Mouse (Mus musculus): Measurements from ENCODE around the gene Slc22a3. TPM values are rescaled to one million over a fixed set of nuclear protein-coding genes. Genes with fewer than 3 reads are reported as not detected.

The Slc22a3 gene
- total and polyA plus RNA-seq, 2 experiments from 2014 or later, result 2.1 to 2.9 TPM

DNA sequence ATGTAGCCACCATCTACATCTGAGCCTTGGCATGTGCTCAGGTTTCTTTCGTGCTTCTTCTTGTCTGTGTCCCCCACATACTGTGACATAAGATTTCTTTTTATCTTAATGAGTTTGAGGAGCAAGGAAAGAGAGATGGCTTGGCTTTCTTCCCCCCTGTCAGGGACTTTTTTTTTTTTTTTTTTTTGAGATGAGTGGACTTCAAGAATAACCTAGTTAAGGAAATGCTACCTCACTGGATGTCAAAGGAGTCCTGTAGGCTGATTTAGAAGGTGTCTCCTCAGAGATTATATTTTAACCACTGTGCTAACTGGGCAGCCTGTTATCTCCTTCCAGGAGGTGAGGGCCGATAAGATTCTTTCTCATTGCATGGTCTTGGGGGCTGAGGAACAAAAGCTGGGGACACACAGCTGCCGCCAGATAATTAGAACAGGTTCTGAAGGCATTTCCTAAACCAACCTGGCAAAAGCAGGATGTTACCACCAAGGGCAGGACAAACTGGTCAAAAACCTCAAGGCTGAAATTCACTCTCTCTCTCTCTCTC, 133.8 kb downstream of the Slc22a3 start:
- H3K4me3 ChIP-seq (ENCODE audit: low read length), result no peak overlapping the region
- no peak for ATAC-seq
- H3K4me1 ChIP-seq (ENCODE audit: insufficient read depth, low read length), result no peaks in the 10 kb centered on the region
- no peak overlapping the region for H3K27ac ChIP-seq
- 78% methylated on average over 3 of the region's 3 CpGs for WGBS
- no peak overlapping the region for H3K9ac ChIP-seq (replicated peaks; ENCODE audit: low read length)
- H3K9me3 ChIP-seq (ENCODE audit: low read length), result no peaks in the 10 kb centered on the region
- H3K36me3 ChIP-seq (ENCODE audit: insufficient read depth, low read length), result no peaks in the 10 kb centered on the region
- H3K27me3 ChIP-seq (ENCODE audit: insufficient read depth, low read length), result no peaks in the 10 kb centered on the region
- no peak for DNase-seq (ENCODE audit: low spot score)
- no peak for TF ChIP-seq CTCF (IDR thresholded peaks at IDR 0.05; ENCODE audit: low read depth)
- H3K4me2 ChIP-seq (ENCODE audit: low read depth, low read length), result no peak overlapping the region

DNA sequence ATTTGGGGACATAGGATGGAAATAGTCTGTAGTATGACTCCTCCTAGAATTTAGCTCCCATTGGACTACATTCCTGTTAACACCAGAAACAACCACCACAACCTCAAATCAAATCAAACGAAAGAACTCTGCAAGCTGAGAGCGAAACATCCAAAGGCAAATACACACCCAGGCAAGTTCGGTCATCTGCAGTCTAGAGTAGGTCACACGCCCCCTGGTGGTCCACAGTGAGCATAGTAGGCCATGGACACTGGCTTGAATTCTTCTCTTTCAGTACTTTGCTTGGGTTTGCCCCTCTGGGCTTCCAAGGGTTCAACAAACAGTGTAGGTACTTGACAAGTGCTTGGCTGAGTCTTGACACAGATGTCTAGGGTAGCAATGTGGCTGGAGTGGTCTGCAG, 135.5 kb downstream of the Slc22a3 start:
- no peak overlapping the region for H3K4me3 ChIP-seq (ENCODE audit: low read length)
- no peaks in the 10 kb centered on the region for H3K36me3 ChIP-seq (ENCODE audit: insufficient read depth, low read length)
- H3K27ac ChIP-seq, result no peak overlapping the region
- no peak overlapping the region for H3K9ac ChIP-seq (replicated peaks; ENCODE audit: low read length)
- peak; percentile 33; the same call in 1 of the 2 replicates for ATAC-seq
- 14% methylated on average over 4 of the region's 4 CpGs for WGBS
- H3K4me2 ChIP-seq (ENCODE audit: low read depth, low read length), result peak overlapping the region; percentile 40
- TF ChIP-seq CTCF (IDR thresholded peaks at IDR 0.05; ENCODE audit: low read depth), result peak; percentile 91
- no peaks in the 10 kb centered on the region for H3K9me3 ChIP-seq (ENCODE audit: low read length)
- H3K4me1 ChIP-seq (ENCODE audit: insufficient read depth, low read length), result no peaks in the 10 kb centered on the region
- DNase-seq (ENCODE audit: low spot score), result peak; percentile 82
- H3K27me3 ChIP-seq (ENCODE audit: insufficient read depth, low read length), result no peaks in the 10 kb centered on the region

DNA sequence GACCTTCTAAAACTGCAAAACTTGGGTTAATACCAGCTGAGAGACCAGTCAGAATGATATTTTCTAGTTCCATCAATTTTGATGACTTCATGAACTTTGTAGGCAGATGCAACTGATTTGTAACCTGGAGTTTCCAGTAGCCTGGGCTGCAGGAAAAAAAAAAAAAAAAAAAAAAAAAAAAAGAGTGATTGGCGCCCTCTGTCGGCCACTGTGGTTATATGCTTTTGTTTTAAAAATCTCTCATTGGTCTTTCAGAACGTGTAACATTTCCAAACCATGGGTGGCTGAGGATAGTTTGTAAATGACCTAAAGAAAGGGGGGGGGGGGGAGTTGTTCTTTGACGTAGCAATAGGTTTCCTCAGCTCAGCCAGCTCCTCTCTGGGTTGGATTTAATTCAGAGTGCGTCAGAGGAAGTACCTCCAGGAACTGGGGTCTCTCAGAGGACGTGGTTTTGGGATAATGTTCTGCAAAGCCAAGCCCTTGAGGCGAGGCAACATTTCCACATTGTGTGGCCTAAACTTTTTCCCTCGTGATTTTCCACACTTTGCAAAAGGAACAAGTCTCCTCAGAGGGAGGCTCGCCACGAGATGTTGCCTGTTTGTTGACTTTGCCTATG, 136.1 kb downstream of the Slc22a3 start:
- ATAC-seq (no peak), DNase-seq (ENCODE audit: low spot score) (peak; percentile 61)
- no peak overlapping the region for H3K4me3 ChIP-seq (ENCODE audit: low read length)
- H3K9me3 ChIP-seq (ENCODE audit: low read length), result no peaks in the 10 kb centered on the region
- no peak overlapping the region for H3K9ac ChIP-seq (replicated peaks; ENCODE audit: low read length)
- TF ChIP-seq CTCF (IDR thresholded peaks at IDR 0.05; ENCODE audit: low read depth), result peak; percentile 65
- peak overlapping the region; percentile 40 for H3K4me2 ChIP-seq (ENCODE audit: low read depth, low read length)
- no peaks in the 10 kb centered on the region for H3K36me3 ChIP-seq (ENCODE audit: insufficient read depth, low read length)
- 37% methylated on average over 10 of the region's 10 CpGs for WGBS
- no peaks in the 10 kb centered on the region for H3K27me3 ChIP-seq (ENCODE audit: insufficient read depth, low read length)
- H3K27ac ChIP-seq, result no peak overlapping the region
- no peaks in the 10 kb centered on the region for H3K4me1 ChIP-seq (ENCODE audit: insufficient read depth, low read length)

DNA sequence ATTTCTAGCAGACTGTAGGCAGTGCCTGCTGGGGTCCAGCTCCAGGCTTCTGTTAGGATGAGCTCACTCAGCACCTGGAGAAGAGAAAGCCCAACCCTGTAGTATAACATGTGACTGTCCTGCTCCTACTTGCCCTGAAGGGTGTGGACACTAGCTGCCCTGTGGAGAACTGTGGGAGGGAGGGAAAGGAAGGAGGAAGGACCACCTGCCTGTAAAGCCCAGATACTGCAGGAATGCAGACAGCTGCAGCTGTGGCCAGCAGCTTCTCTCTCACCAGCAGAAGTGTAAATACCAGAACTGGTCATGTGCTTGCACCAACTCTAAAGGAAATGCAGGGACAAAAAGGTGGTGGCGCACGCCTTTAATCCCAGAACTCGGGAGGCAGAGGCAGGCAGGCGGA, 137.2 kb downstream of the Slc22a3 start:
- Histone ChIP-seq H3K27ac (no peak overlapping the region), H3K36me3 (ENCODE audit: insufficient read depth, low read length) (no peaks in the 10 kb centered on the region), H3K4me1 (ENCODE audit: insufficient read depth, low read length) (no peaks in the 10 kb centered on the region), H3K9ac (replicated peaks; ENCODE audit: low read length) (no peak overlapping the region), H3K4me3 (ENCODE audit: low read length) (no peak overlapping the region), H3K27me3 (ENCODE audit: insufficient read depth, low read length) (no peaks in the 10 kb centered on the region), H3K4me2 (ENCODE audit: low read depth, low read length) (no peak overlapping the region), H3K9me3 (ENCODE audit: low read length) (no peaks in the 10 kb centered on the region)
- DNase-seq (ENCODE audit: low spot score) (no peak), ATAC-seq (no peak)
- WGBS, result 85% methylated on average over 4 of the region's 4 CpGs
- no peak for TF ChIP-seq CTCF (IDR thresholded peaks at IDR 0.05; ENCODE audit: low read depth)

DNA sequence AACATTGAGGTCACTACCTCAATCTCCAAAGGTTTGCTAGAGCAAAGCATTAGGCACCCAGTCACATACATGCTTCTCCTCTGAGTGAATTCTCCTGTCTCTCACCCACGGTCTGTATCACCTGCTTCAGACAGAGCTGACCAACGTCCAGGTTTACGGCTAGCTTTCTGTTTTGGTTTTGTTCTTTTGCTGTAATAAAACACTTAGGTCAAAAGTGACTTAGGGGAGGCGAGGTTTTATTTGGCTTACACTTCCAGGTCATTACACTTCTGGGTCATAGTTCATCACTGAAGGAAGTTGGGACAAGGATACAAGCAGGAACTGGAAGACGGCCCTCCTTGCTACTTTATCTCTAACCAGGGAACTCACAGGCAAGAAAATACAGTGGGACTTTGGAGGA, 138.1 kb downstream of the Slc22a3 start:
- Histone ChIP-seq H3K9ac (replicated peaks; ENCODE audit: low read length) (no peak overlapping the region), H3K4me2 (ENCODE audit: low read depth, low read length) (no peak overlapping the region), H3K4me1 (ENCODE audit: insufficient read depth, low read length) (no peaks in the 10 kb centered on the region), H3K27me3 (ENCODE audit: insufficient read depth, low read length) (no peaks in the 10 kb centered on the region), H3K4me3 (ENCODE audit: low read length) (no peak overlapping the region), H3K9me3 (ENCODE audit: low read length) (no peaks in the 10 kb centered on the region), H3K27ac (no peak overlapping the region), H3K36me3 (ENCODE audit: insufficient read depth, low read length) (no peaks in the 10 kb centered on the region)
- ATAC-seq, result no peak
- no peak for TF ChIP-seq CTCF (IDR thresholded peaks at IDR 0.05; ENCODE audit: low read depth)
- no peak for DNase-seq (ENCODE audit: low spot score)
- WGBS, result 78% methylated on average over 5 of the region's 5 CpGs

Other genes with a start within 250 kb of the Slc22a3 start
- 36.2 and 39.2 TPM in 2 replicates for gene Map3k4, start 188.9 kb downstream of the Slc22a3 start, total RNA-seq (2014; rRNA removed)
- gene Map3k4, start 188.9 kb downstream of the Slc22a3 start, polyA plus RNA-seq (2015; fragmentation: Nextera tagmentation; extraction: Ambion mirVana), result 52.2 and 54.5 TPM in 2 replicates
- gene Plg, start 129.1 kb downstream of the Slc22a3 start, total RNA-seq (2014; rRNA removed), result 0.07 and 0.21 TPM in 2 replicates
- gene Plg, start 129.1 kb downstream of the Slc22a3 start, polyA plus RNA-seq (2015; fragmentation: Nextera tagmentation; extraction: Ambion mirVana), result 0.11 TPM in 1 of 2 replicates, not detected in the other
- gene Slc22a2, start 76.4 kb upstream of the Slc22a3 start, total RNA-seq (2014; rRNA removed), result 0.58 and 0.78 TPM in 2 replicates
- gene Slc22a2, start 76.4 kb upstream of the Slc22a3 start, polyA plus RNA-seq (2015; fragmentation: Nextera tagmentation; extraction: Ambion mirVana), result 1.00 and 1.2 TPM in 2 replicates
- gene Slc22a1, start 168.1 kb upstream of the Slc22a3 start, total RNA-seq (2014; rRNA removed), result 0.10 TPM in 1 of 2 replicates, not detected in the other
- 0.19 and 0.26 TPM in 2 replicates for gene Slc22a1, start 168.1 kb upstream of the Slc22a3 start, polyA plus RNA-seq (2015; fragmentation: Nextera tagmentation; extraction: Ambion mirVana)